ENCODE assay signal across 9 mouse cellular contexts in the genomic region with DNA sequence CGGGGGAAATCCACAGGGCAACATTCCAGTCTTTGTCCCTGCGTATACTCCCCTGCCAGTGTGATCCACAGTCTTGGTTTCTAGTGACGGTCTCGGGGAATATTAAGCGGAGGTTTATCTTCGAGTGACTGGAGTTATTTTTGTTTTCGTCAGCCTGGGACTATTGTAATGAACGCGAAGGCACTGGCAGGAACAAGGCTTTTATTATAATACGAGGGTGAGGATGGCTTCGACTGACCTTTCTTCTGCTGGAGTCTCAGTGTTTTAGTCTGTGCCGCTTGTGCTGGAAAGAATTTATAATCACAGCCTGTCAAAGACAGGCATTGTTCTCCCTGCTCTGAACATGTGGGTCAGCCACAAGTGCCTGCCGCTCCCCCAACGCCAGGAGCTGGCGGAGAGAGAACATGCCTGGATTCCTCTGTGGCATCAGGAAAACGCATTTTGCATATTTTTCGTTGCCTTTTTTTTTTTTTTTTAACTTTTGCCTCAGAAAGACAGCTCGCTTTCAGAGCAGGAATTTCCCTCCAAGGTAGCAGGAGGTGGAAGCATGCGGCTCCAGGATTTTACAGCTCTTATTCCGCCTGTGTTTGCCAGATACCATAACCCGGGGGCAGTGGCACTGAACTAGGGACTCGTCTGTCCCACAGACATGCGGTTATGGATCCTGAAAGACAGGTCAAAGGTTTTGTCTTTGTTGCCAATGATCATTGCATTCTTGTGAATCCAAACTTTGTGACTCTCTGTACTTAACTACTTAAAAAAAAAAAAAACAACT.
A peak's percentile ranks its signal among the peaks of the same experiment; 100 is the strongest.
DNase-seq lines count a peak whose midpoint lies in the region; ATAC-seq lines count a peak whose summit lies in the region.
"Had no signal": no experiment of that assay in that cellular context is flagged by ENCODE, and none has a peak within 500 bp of the region (broad histone marks: within the 10 kb centered on the region; RNA-seq: fewer than 3 reads in every experiment).

No protein-coding gene starts in this region.

- H3K9me3 ChIP-seq in heart, embryonic 10.5 days = no peaks in the 10 kb centered on the region
- no peaks in the 10 kb centered on the region for H3K9me3 ChIP-seq in kidney, embryonic 14.5 days (ENCODE audit: control insufficient read depth, low read length)
- no peaks in the 10 kb centered on the region for H3K9me3 ChIP-seq in limb, embryonic 12.5 days
- H3K9me3 ChIP-seq: liver, embryonic 13.5 days had no signal

- H3K4me2 ChIP-seq in kidney, embryonic 14.5 days (replicated peaks; ENCODE audit: low read depth, low read length) = peak overlapping the region; percentile 38
- H3K4me2 ChIP-seq in limb, embryonic 12.5 days = peak overlapping the region; percentile 52
- H3K4me2 ChIP-seq: liver, embryonic 13.5 days had no signal

- 29% methylated on average over 23 of the region's 23 CpGs for WGBS in heart, embryonic 10.5 days
- WGBS in kidney, embryonic 14.5 days = 9% methylated on average over 23 of the region's 23 CpGs
- WGBS in limb, embryonic 12.5 days = 11% methylated on average over 23 of the region's 23 CpGs

- 0 out of 2 replicates have a peak overlapping the region, but pooled peaks have one; percentile 12 for H3K9ac ChIP-seq in kidney, embryonic 14.5 days (ENCODE audit: low read depth, low read length)
- H3K9ac ChIP-seq in limb, embryonic 12.5 days (replicated peaks) = 0 out of 2 replicates have a peak overlapping the region, but pooled peaks have one; percentile 31
- H3K9ac ChIP-seq: liver, embryonic 13.5 days had no signal

- H3K27me3 ChIP-seq in heart, embryonic 10.5 days (ENCODE audit: insufficient read depth, poor library complexity, severe bottlenecking) = peaks cover 13% of the 10 kb centered on the region; the same call in 1 of the 2 replicates
- H3K27me3 ChIP-seq in kidney, embryonic 14.5 days (ENCODE audit: control insufficient read depth, insufficient read depth, low read length) = no peaks in the 10 kb centered on the region
- H3K27me3 ChIP-seq in limb, embryonic 12.5 days = no peaks in the 10 kb centered on the region
- H3K27me3 ChIP-seq: liver, embryonic 13.5 days had no signal

- H3K27ac ChIP-seq in brown adipose tissue, adult 24 weeks (replicated peaks; ENCODE audit: low read depth, low read length) = no peak overlapping the region
- 0 out of 2 replicates have a peak overlapping the region, but pooled peaks have one; percentile 42 for H3K27ac ChIP-seq in heart, embryonic 10.5 days
- peak overlapping the region; percentile 8; the same call in 1 of the 2 replicates for H3K27ac ChIP-seq in kidney, embryonic 14.5 days (ENCODE audit: low read depth, low read length)
- H3K27ac ChIP-seq in limb, embryonic 12.5 days = peak overlapping the region; percentile 86
- H3K27ac ChIP-seq: liver, embryonic 13.5 days had no signal

- H3K4me3 ChIP-seq in brown adipose tissue, adult 24 weeks (ENCODE audit: insufficient read depth, low read depth, low read length) = peak overlapping the region; percentile 35
- H3K4me3 ChIP-seq in heart, embryonic 10.5 days = peak overlapping the region; percentile 37
- H3K4me3 ChIP-seq in kidney, embryonic 14.5 days (ENCODE audit: low read length) = peak overlapping the region; percentile 20
- H3K4me3 ChIP-seq in limb, embryonic 12.5 days (replicated peaks) = peak overlapping the region; percentile 24
- H3K4me3 ChIP-seq: liver, embryonic 13.5 days had no signal

- H3K36me3 ChIP-seq in heart, embryonic 10.5 days = no peaks in the 10 kb centered on the region
- H3K36me3 ChIP-seq in kidney, embryonic 14.5 days (ENCODE audit: control insufficient read depth, insufficient read depth, low read length) = no peaks in the 10 kb centered on the region
- no peaks in the 10 kb centered on the region for H3K36me3 ChIP-seq in limb, embryonic 12.5 days
- H3K36me3 ChIP-seq: liver, embryonic 13.5 days had no signal

- 0 out of 2 replicates have a peak, but pooled peaks cover 2% of the 10 kb centered on the region for H3K4me1 ChIP-seq in brown adipose tissue, adult 24 weeks (ENCODE audit: control insufficient read depth, insufficient read depth, insufficient read length, low read length)
- H3K4me1 ChIP-seq in heart, embryonic 10.5 days = peaks cover 16% of the 10 kb centered on the region
- peaks cover 19% of the 10 kb centered on the region for H3K4me1 ChIP-seq in kidney, embryonic 14.5 days (ENCODE audit: control insufficient read depth, insufficient read depth, low read length)
- peaks cover 49% of the 10 kb centered on the region for H3K4me1 ChIP-seq in limb, embryonic 12.5 days (replicated peaks)
- H3K4me1 ChIP-seq: liver, embryonic 13.5 days had no signal

- peak; percentile 63; the same call in 1 of the 2 replicates for ATAC-seq in kidney, embryonic 14.5 days (ENCODE audit: low FRiP score, low TSS enrichment)
- peak; percentile 74 for ATAC-seq in limb, embryonic 12.5 days (ENCODE audit: insufficient number of reproducible peaks, insufficient read depth, low FRiP score, low TSS enrichment, low read depth)

- DNase-seq in 3T3-L1 (ENCODE audit: low read depth, low spot score) = peak; percentile 29
- no peak for DNase-seq in heart, embryonic 10.5 days (ENCODE audit: low spot score)
- DNase-seq in retina, postnatal 1 day = peak; percentile 93
- no peak for DNase-seq in urinary bladder, postnatal 36 days (ENCODE audit: low spot score in 2 of 2)
- no peak for DNase-seq in cerebellum, postnatal 36 days
- DNase-seq: liver, embryonic 13.5 days had no signal

Comparison
In these comparisons a context has a peak if more than half of its experiments do, and no peak if none do; other contexts are left out.
1. DNase-seq: peak in 3T3-L1 (single experiment) and retina, postnatal 1 day (single experiment); none in heart, embryonic 10.5 days (single experiment), urinary bladder, postnatal 36 days (0 of 2) and cerebellum, postnatal 36 days (0 of 2).
2. Peak in every context shown above with its lines, with median percentiles within 50 percentile points of each other: H3K4me3 ChIP-seq.